9 mouse cellular contexts compared by ENCODE assay signal in genomic region chr12:70794543-70795388, GRCm38 (mm10). TPM values are rescaled to one million over a fixed set of nuclear protein-coding genes. Genes with fewer than 3 reads are reported as not detected.
DNase-seq lines count a peak whose midpoint lies in the region; ATAC-seq and TF ChIP-seq lines count a peak whose summit lies in the region.
"Had no signal": no experiment of that assay in that cellular context is flagged by ENCODE, and none has a peak within 500 bp of the region (broad histone marks: within the 10 kb centered on the region; RNA-seq: fewer than 3 reads in every experiment).

No protein-coding gene starts in this region.

- H3K9me3 ChIP-seq in liver, embryonic 12.5 days (replicated peaks): no peaks in the 10 kb centered on the region
- H3K9me3 ChIP-seq in forebrain, embryonic 14.5 days (replicated peaks; ENCODE audit: control insufficient read depth, low read length): no peaks in the 10 kb centered on the region

- H3K4me2 ChIP-seq in liver, embryonic 12.5 days: no peak overlapping the region
- no peak overlapping the region for H3K4me2 ChIP-seq in forebrain, embryonic 14.5 days (ENCODE audit: low read length)

- WGBS in liver, adult 2 months: 26% methylated on average over 16 of the region's 16 CpGs
- WGBS in liver, embryonic 12.5 days (ENCODE audit: insufficient replicate concordance): 69% methylated on average over 16 of the region's 16 CpGs
- whole genome bisulfite sequencing in forebrain, embryonic 14.5 days: 36% methylated on average over 16 of the region's 16 CpGs

- no peaks in the 10 kb centered on the region for H3K79me2 ChIP-seq in liver, adult 2 months (ENCODE audit: control insufficient read depth, insufficient read depth, low read length)

- no peaks in the 10 kb centered on the region for H3K27me3 ChIP-seq in liver, adult 2 months (ENCODE audit: control insufficient read depth, insufficient read depth, low read length)
- H3K27me3 ChIP-seq in liver, embryonic 12.5 days (replicated peaks): no peaks in the 10 kb centered on the region
- H3K27me3 ChIP-seq in forebrain, embryonic 14.5 days (replicated peaks; ENCODE audit: control insufficient read depth, insufficient read depth, low read length): no peaks in the 10 kb centered on the region

- TF ChIP-seq CTCF in liver, adult 2 months (IDR thresholded peaks at IDR 0.05; ENCODE audit: low read depth, low read length): no peak
- TF ChIP-seq CTCF in brain, embryonic 14.5 days (IDR thresholded peaks at IDR 0.05; ENCODE audit: borderline replicate concordance, extremely low read depth, insufficient read depth, insufficient read length): no peak
- TF ChIP-seq CTCF in layer of hippocampus, adult 2 months (conservative IDR thresholded peaks at IDR 0.05): no peak

- no peak for TF ChIP-seq POLR2A in liver, adult 2 months (IDR thresholded peaks at IDR 0.05; ENCODE audit: extremely low read depth, insufficient read depth, low read length)
- TF ChIP-seq POLR2A in brain, embryonic 14.5 days (IDR thresholded peaks at IDR 0.05; ENCODE audit: borderline replicate concordance, extremely low read depth, insufficient read depth, insufficient read length, poor library complexity, severe bottlenecking): no peak

- peak overlapping the region; percentile 45 for H3K4me3 ChIP-seq in liver, adult 2 months (ENCODE audit: insufficient read depth, low read depth, low read length)
- no peak overlapping the region for H3K4me3 ChIP-seq in liver, embryonic 12.5 days
- no peak overlapping the region for H3K4me3 ChIP-seq in forebrain, embryonic 14.5 days (ENCODE audit: low read depth, low read length)
- H3K4me3 ChIP-seq in layer of hippocampus, adult 2 months: no peak overlapping the region

- H3K9ac ChIP-seq in liver, adult 2 months (ENCODE audit: low read depth, low read length): no peak overlapping the region
- H3K9ac ChIP-seq in liver, embryonic 12.5 days: no peak overlapping the region
- H3K9ac ChIP-seq in forebrain, embryonic 14.5 days (ENCODE audit: low read length): no peak overlapping the region

- peak; percentile 62 for DNase-seq in liver, adult 2 months (ENCODE audit: extremely low read depth, low read depth, low spot score)
- peak; percentile 60 for DNase-seq in brain, embryonic 14.5 days (ENCODE audit: low read depth)
- DNase-seq in forebrain, embryonic 14.5 days (ENCODE audit: low spot score): peak; percentile 50
- DNase-seq in mesoderm, embryonic 11.5 days (ENCODE audit: low read depth, low spot score): peak; percentile 58
- no peak for DNase-seq in thymus, postnatal 36 days
- DNase-seq in layer of hippocampus, adult 2 months (ENCODE audit: low spot score in 2 of 2): no peak
- DNase-seq: cerebellum, adult 11 months; right cerebral cortex, postnatal 4 days had no signal

- H3K4me1 ChIP-seq in liver, adult 2 months (ENCODE audit: control insufficient read depth, insufficient read depth, low read length): peaks cover 4% of the 10 kb centered on the region
- H3K4me1 ChIP-seq in liver, embryonic 12.5 days: peaks cover 9% of the 10 kb centered on the region; the same call in 1 of the 2 replicates
- H3K4me1 ChIP-seq in forebrain, embryonic 14.5 days (ENCODE audit: control insufficient read depth, insufficient read depth, low read length): peaks cover 5% of the 10 kb centered on the region; the same call in 1 of the 2 replicates

- no peak for ATAC-seq in liver, embryonic 12.5 days
- no peak for ATAC-seq in forebrain, embryonic 14.5 days

- no peak overlapping the region for H3K27ac ChIP-seq in liver, adult 2 months (replicated peaks; ENCODE audit: insufficient read depth, low read depth, low read length)
- H3K27ac ChIP-seq in liver, embryonic 12.5 days: no peak overlapping the region
- no peak overlapping the region for H3K27ac ChIP-seq in forebrain, embryonic 14.5 days (ENCODE audit: low read depth, low read length)
- no peak overlapping the region for H3K27ac ChIP-seq in layer of hippocampus, adult 2 months

- H3K36me3 ChIP-seq in liver, adult 2 months (ENCODE audit: control insufficient read depth, insufficient read depth, low read length): no peaks in the 10 kb centered on the region
- no peaks in the 10 kb centered on the region for H3K36me3 ChIP-seq in liver, embryonic 12.5 days
- no peaks in the 10 kb centered on the region for H3K36me3 ChIP-seq in forebrain, embryonic 14.5 days (ENCODE audit: control insufficient read depth, insufficient read depth, low read length)

RNA-seq across cellular contexts. Expression of gene Frmd6, which starts 30.5 kb away (rescaled TPM):
- total RNA-seq in liver, adult 2 months (2014; rRNA removed): 3.0 and 3.6 TPM in 2 replicates
- polyA plus RNA-seq in liver, adult 2 months (2012; rRNA removed): 1.3 and 1.4 TPM in 2 replicates
- polyA plus RNA-seq in liver, embryonic 12.5 days (2016; fragmentation: Nextera tagmentation; extraction: Ambion mirVana): 5.0 and 5.3 TPM in 2 replicates
- 10.6 and 13.2 TPM in 2 replicates for polyA plus RNA-seq in brain, embryonic 14.5 days (2012; rRNA removed)
- 8.5 and 11.8 TPM in 2 replicates for polyA plus RNA-seq in forebrain, embryonic 14.5 days (2014; fragmentation: Nextera tagmentation; extraction: Ambion mirVana)
- total RNA-seq in layer of hippocampus, adult 2 months (2021): 10 to 100 TPM; 17.6 to 18.4 TPM

Comparison
In these comparisons a context has a peak if more than half of its experiments do, and no peak if none do; other contexts are left out.
1. DNase-seq: peak in liver, adult 2 months (single experiment), brain, embryonic 14.5 days (single experiment), forebrain, embryonic 14.5 days (single experiment) and mesoderm, embryonic 11.5 days (single experiment); none in thymus, postnatal 36 days (0 of 2) and layer of hippocampus, adult 2 months (0 of 2).